Mouse (Mus musculus) embryonic fibroblast, embryonic 13.5 days (primary cell): ENCODE measurements around the gene Cyth1.

Experiments
- CTCF ChIP-seq: IDR thresholded peaks from 2 replicates; pipeline ENCODE4 v1.5.1; 2011; ENCODE audit warnings: mild to moderate bottlenecking, control low read depth, low read length, moderate library complexity, borderline replicate concordance; ENCODE audit not compliant: insufficient read depth
- POLR2A ChIP-seq: IDR thresholded peaks from 2 replicates; pipeline ENCODE4 v1.6.1; 2011; ENCODE audit warnings: low read depth, mild to moderate bottlenecking, control low read depth, low read length, moderate library complexity

DNA sequence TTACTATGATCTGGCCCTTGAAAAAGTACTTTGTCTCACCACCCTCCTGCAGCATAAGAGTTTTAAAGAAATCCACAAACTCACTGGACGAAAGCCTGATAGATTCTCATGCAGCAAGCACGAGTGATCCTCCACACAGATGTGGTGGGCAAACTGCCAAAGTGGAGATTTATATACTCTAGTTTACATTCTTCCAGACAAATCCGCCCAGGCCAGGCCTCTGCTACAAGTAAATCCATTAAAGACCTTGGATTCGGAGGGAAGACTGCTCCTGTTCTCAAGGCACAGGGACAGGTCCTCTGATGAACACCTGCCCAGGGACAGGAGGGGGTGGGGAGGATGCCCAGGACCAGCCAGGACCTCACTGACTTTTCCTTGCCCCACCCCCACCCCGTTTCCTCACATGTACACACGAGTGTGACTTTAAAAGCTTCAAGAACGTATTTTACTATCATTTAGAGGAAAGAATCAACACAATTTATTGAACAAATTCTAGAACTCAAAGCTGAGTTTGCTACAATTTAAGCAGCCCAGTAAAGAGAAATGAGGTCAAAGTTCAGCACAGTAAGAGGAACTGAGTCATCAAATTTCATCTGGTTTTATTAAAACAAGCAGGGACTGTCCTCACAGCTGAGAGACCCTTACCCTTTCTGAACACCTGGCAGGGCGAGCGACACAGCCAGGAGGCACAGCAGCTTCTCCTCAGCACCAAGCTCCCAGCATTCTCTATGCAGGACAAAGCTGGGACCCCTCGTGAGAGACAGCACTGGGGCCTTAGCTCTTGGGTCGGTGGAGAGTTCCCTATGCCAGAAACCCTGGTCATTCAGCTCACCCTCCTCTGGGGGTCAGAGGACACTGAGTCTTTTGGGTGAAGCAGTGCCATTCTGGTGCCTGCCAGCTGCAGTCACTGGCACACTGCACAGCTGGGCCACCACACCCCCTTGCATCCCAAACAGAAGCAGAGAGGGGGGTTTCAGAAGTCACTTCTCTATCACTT is 47.3 kb downstream of the Cyth1 start:
- no peak for TF ChIP-seq POLR2A
- TF ChIP-seq CTCF: no peak
